Mouse (Mus musculus) spleen, embryonic (tissue): ENCODE results near the gene Serpina1b.
"Not testable (repeated sequence)": the region's sequence is repeated elsewhere in the genome, so short reads cannot be mapped to it uniquely, and the experiment has no call there.

Source experiments
- CTCF ChIA-PET: fragments of 350-600 bp; sonication (Branson Sonifier 250); formaldehyde crosslinking; loops from one replicate; lab custom pipeline; 2022; lab: Charles Lee

The Serpina1b gene

GRCm38 (mm10) chr12:103700144-103700750 lies 129.9 kb downstream of the Serpina1b start:
- CTCF ChIA-PET, result no interaction called here

- CTCF ChIA-PET, result no interaction called here
Observed at GRCm38 (mm10) chr12:103695429-103695828, 134.7 kb downstream of the Serpina1b start, which contains the start of gene Serpina1f. Gene Serpina1f, minus strand, starts transcription at chr12:103695529.

- CTCF ChIA-PET, result no interaction called here
Observed at GRCm38 (mm10) chr12:103688221-103688814, 141.9 kb downstream of the Serpina1b start.

GRCm38 (mm10) chr12:103687021-103687420 lies 143.2 kb downstream of the Serpina1b start:
- CTCF ChIA-PET, result no interaction called here

GRCm38 (mm10) chr12:103686050-103686449 lies 144.1 kb downstream of the Serpina1b start:
- CTCF ChIA-PET, result no interaction called here

- CTCF ChIA-PET, result no interaction called here
Observed at GRCm38 (mm10) chr12:103685386-103685785, 144.8 kb downstream of the Serpina1b start.

GRCm38 (mm10) chr12:103683775-103684174 lies 146.4 kb downstream of the Serpina1b start:
- CTCF ChIA-PET, result no interaction called here

GRCm38 (mm10) chr12:103681739-103682138 lies 148.4 kb downstream of the Serpina1b start:
- CTCF ChIA-PET, result no interaction called here

- CTCF ChIA-PET, result no interaction called here
Observed at GRCm38 (mm10) chr12:103681169-103681568, 149.0 kb downstream of the Serpina1b start.

- CTCF ChIA-PET, result not testable (repeated sequence)
Observed at GRCm38 (mm10) chr12:103679853-103680252, 150.3 kb downstream of the Serpina1b start.
